Mouse (Mus musculus) 416B (cell line): Measurements from ENCODE around the gene Aadacl3.
A peak's percentile ranks its signal among the peaks of the same experiment; 100 is the strongest.

Experiments
- DNase-seq: peaks from one replicate; pipeline ENCODE4 v3.0.0; 2011; ENCODE audit warnings: low read depth

Gene Aadacl3

GRCm38 (mm10) chr4:144463656-144464055 is at the start of gene Aadacl3:
Aadacl3 (minus strand) TSS chr4:144463756.
- no peak for DNase-seq

- peak; percentile 46 for DNase-seq
Observed at GRCm38 (mm10) chr4:144506518-144506917, 43.0 kb upstream of the Aadacl3 start.

- DNase-seq: no peak
Observed at GRCm38 (mm10) chr4:144493331-144493730, 29.8 kb upstream of the Aadacl3 start.

- DNase-seq: no peak
Observed at GRCm38 (mm10) chr4:144468091-144468490, 4.5 kb upstream of the Aadacl3 start.

GRCm38 (mm10) chr4:144465206-144465605 is 1.6 kb upstream of the Aadacl3 start:
- DNase-seq: no peak

GRCm38 (mm10) chr4:144453217-144453616 is 10.3 kb downstream of the Aadacl3 start, which contains the start of gene Gm9944:
Gm9944 (minus strand) TSS chr4:144453317.
- DNase-seq: no peak

GRCm38 (mm10) chr4:144448546-144448945 is 15.0 kb downstream of the Aadacl3 start:
- peak; percentile 1 for DNase-seq

- no peak for DNase-seq
Observed at GRCm38 (mm10) chr4:144441582-144441981, 22.0 kb downstream of the Aadacl3 start.

- no peak for DNase-seq
Observed at GRCm38 (mm10) chr4:144441095-144441494, 22.5 kb downstream of the Aadacl3 start.

GRCm38 (mm10) chr4:144438672-144439071 is 24.9 kb downstream of the Aadacl3 start, which contains the start of gene 1700012P22Rik:
1700012P22Rik (minus strand) TSS chr4:144438772.
- no peak for DNase-seq

GRCm38 (mm10) chr4:144433216-144433615 is 30.3 kb downstream of the Aadacl3 start:
- DNase-seq: no peak

GRCm38 (mm10) chr4:144430723-144431122 is 32.8 kb downstream of the Aadacl3 start:
- DNase-seq: no peak

- DNase-seq: peak; percentile 51
Observed at GRCm38 (mm10) chr4:144428868-144429267, 34.7 kb downstream of the Aadacl3 start.

GRCm38 (mm10) chr4:144424590-144424989 is 39.0 kb downstream of the Aadacl3 start:
- DNase-seq: no peak

GRCm38 (mm10) chr4:144420644-144421043 is 42.9 kb downstream of the Aadacl3 start:
- no peak for DNase-seq

GRCm38 (mm10) chr4:144408290-144408689 is 55.3 kb downstream of the Aadacl3 start, which contains the start of gene Pramef12:
Pramef12 (minus strand) TSS chr4:144408464.
- no peak for DNase-seq

- DNase-seq: no peak
Observed at GRCm38 (mm10) chr4:144406261-144406660, 57.3 kb downstream of the Aadacl3 start.

- DNase-seq: no peak
Observed at GRCm38 (mm10) chr4:144404456-144405086, 59.0 kb downstream of the Aadacl3 start.
